Mouse (Mus musculus): ENCODE data around the gene Nsun3. TPM values are rescaled to one million over a fixed set of nuclear protein-coding genes. Genes with fewer than 3 reads are reported as not detected.
"Not testable (repeated sequence)": the region's sequence is repeated elsewhere in the genome, so short reads cannot be mapped to it uniquely, and the experiment has no call there.

Gene Nsun3
- total RNA-seq, 2 experiments from 2014 or later = 6.8 to 7.7 TPM

GRCm38 (mm10) chr16:62799426-62799825 lies 12.8 kb upstream of the Nsun3 start:
- H3K27ac ChIP-seq = no peak overlapping the region
- DNase-seq = no peak
- no peak overlapping the region for H3K4me3 ChIP-seq
- TF ChIP-seq CTCF (IDR thresholded peaks at IDR 0.05) = no peak
- intact Hi-C loops (cut with DNase I) = no loop called here

GRCm38 (mm10) chr16:62798808-62799207 lies 12.2 kb upstream of the Nsun3 start:
- intact Hi-C loops (cut with DNase I) = no loop called here
- no peak for DNase-seq
- no peak for TF ChIP-seq CTCF (IDR thresholded peaks at IDR 0.05)
- Histone ChIP-seq H3K4me3 (no peak overlapping the region), H3K27ac (no peak overlapping the region)

- intact Hi-C loops (cut with DNase I) = no loop called here
- TF ChIP-seq CTCF (IDR thresholded peaks at IDR 0.05) = no peak
- Histone ChIP-seq H3K27ac (no peak overlapping the region), H3K4me3 (no peak overlapping the region)
- no peak for DNase-seq
These were observed 10.0 kb upstream of the Nsun3 start for GRCm38 (mm10) chr16:62796608-62797007.

GRCm38 (mm10) chr16:62782229-62782628 lies 4.4 kb downstream of the Nsun3 start:
- peak; percentile 53 for TF ChIP-seq CTCF (IDR thresholded peaks at IDR 0.05)
- DNase-seq = no peak
- Histone ChIP-seq H3K27ac (no peak overlapping the region), H3K4me3 (no peak overlapping the region)
- intact Hi-C loops (cut with DNase I) = no loop called here

- Histone ChIP-seq H3K27ac (no peak overlapping the region), H3K4me3 (no peak overlapping the region)
- intact Hi-C loops (cut with DNase I) = no loop called here
- no peak for DNase-seq
- TF ChIP-seq CTCF (IDR thresholded peaks at IDR 0.05) = no peak
These were observed 8.3 kb downstream of the Nsun3 start for GRCm38 (mm10) chr16:62778282-62778681.

GRCm38 (mm10) chr16:62776034-62776433 lies 10.6 kb downstream of the Nsun3 start:
- intact Hi-C loops (cut with DNase I) = no loop called here
- no peak overlapping the region for H3K27ac ChIP-seq
- no peak for TF ChIP-seq CTCF (IDR thresholded peaks at IDR 0.05)
- no peak overlapping the region for H3K4me3 ChIP-seq
- no peak for DNase-seq

- H3K27ac ChIP-seq = no peak overlapping the region
- intact Hi-C loops (cut with DNase I) = no loop called here
- peak; percentile 17; the same call in 1 of the 2 replicates for TF ChIP-seq CTCF (IDR thresholded peaks at IDR 0.05)
- DNase-seq = no peak
- no peak overlapping the region for H3K4me3 ChIP-seq
These were observed 13.2 kb downstream of the Nsun3 start for GRCm38 (mm10) chr16:62773462-62773861.

- intact Hi-C loops (cut with DNase I) = no loop called here
- no peak for DNase-seq
- no peak overlapping the region for H3K4me3 ChIP-seq
- no peak overlapping the region for H3K27ac ChIP-seq
- no peak for TF ChIP-seq CTCF (IDR thresholded peaks at IDR 0.05)
These were observed 28.3 kb downstream of the Nsun3 start for GRCm38 (mm10) chr16:62758340-62758739.

- no peak for DNase-seq
- H3K27ac ChIP-seq = no peak overlapping the region
- intact Hi-C loops (cut with DNase I) = no loop called here
- TF ChIP-seq CTCF (IDR thresholded peaks at IDR 0.05) = no peak
- H3K4me3 ChIP-seq = no peak overlapping the region
These were observed 31.3 kb downstream of the Nsun3 start for GRCm38 (mm10) chr16:62755307-62755706.

GRCm38 (mm10) chr16:62753597-62753996 lies 33.0 kb downstream of the Nsun3 start:
- TF ChIP-seq CTCF (IDR thresholded peaks at IDR 0.05) = no peak
- intact Hi-C loops (cut with DNase I) = no loop called here
- Histone ChIP-seq H3K4me3 (no peak overlapping the region), H3K27ac (no peak overlapping the region)
- DNase-seq = no peak

GRCm38 (mm10) chr16:62753079-62753478 lies 33.5 kb downstream of the Nsun3 start:
- H3K27ac ChIP-seq = no peak overlapping the region

GRCm38 (mm10) chr16:62745875-62746274 lies 40.7 kb downstream of the Nsun3 start:
- TF ChIP-seq CTCF (IDR thresholded peaks at IDR 0.05) = no peak
- intact Hi-C loops (cut with DNase I) = no loop called here
- no peak for DNase-seq
- H3K4me3 ChIP-seq = no peak overlapping the region
- no peak overlapping the region for H3K27ac ChIP-seq

More at GRCm38 (mm10) chr16:62753079-62753478, 33.5 kb downstream of the Nsun3 start:
- intact Hi-C loops (cut with DNase I) = no loop called here
- TF ChIP-seq CTCF (IDR thresholded peaks at IDR 0.05) = no peak
- no peak for DNase-seq
- no peak overlapping the region for H3K4me3 ChIP-seq

- DNase-seq = no peak
- intact Hi-C loops (cut with DNase I) = no loop called here
- TF ChIP-seq CTCF (IDR thresholded peaks at IDR 0.05) = no peak
- Histone ChIP-seq H3K4me3 (no peak overlapping the region), H3K27ac (no peak overlapping the region)
These were observed 52.3 kb downstream of the Nsun3 start for GRCm38 (mm10) chr16:62734359-62734758.

- H3K4me3 ChIP-seq = no peak overlapping the region
- H3K27ac ChIP-seq = no peak overlapping the region
- TF ChIP-seq CTCF (IDR thresholded peaks at IDR 0.05) = no peak
- intact Hi-C loops (cut with DNase I) = no loop called here
- DNase-seq = no peak
These were observed 56.3 kb downstream of the Nsun3 start for GRCm38 (mm10) chr16:62730291-62730690.

GRCm38 (mm10) chr16:62729846-62730245 lies 56.8 kb downstream of the Nsun3 start:
- Histone ChIP-seq H3K4me3 (no peak overlapping the region), H3K27ac (no peak overlapping the region)
- intact Hi-C loops (cut with DNase I) = no loop called here
- no peak for TF ChIP-seq CTCF (IDR thresholded peaks at IDR 0.05)
- no peak for DNase-seq

GRCm38 (mm10) chr16:62718255-62718654 lies 68.4 kb downstream of the Nsun3 start:
- H3K4me3 ChIP-seq; intact Hi-C loops (cut with DNase I); DNase-seq; H3K27ac ChIP-seq: not testable (repeated sequence)
